In the genomic region with DNA sequence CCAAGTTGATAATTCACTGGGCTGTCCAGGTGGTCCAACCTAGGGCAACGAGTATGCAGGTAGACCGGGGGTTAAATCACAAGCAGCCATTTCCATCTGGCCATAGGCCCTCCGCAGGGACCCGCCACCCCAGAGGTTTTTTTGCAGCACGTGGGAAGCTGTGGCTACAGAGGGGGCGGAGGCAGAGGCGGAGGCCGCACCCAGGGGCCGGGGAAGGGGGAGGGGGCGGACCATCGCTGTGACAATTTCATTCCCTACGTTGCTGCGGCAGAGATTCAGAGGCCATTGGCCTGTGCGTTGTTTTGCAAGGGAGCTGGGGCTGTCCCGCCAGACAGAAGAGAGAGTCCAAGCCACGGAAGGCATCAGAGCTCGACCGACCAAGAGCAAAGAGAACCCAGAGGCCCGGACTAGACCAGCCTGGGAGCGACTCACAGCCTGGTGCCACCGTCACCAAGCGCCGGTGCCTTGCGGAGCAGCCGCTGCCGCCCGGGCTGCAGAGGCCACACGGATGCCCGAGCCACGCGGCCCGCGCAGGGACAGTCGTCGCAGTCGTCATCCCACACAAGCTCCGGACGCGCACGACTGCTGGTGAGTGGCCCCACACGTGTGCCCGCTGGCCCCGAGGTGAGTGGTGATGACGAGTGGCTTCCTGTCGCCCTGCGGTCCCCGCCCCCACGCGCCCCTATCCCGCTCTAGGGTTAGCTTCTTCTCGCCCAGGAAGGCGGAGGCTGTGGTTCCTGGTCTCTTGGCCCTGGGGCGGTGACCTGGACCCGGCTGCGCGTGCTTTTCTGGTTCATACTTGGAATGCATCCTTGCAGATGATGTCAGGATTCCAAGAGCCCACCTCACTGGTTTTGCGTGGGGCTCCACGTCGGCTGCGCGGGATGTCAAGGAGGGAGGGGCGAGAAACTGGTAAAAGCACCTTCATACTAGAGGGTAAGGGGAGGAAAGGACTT, we compare ENCODE assay signal across 7 mouse cellular contexts. TPM values are rescaled to one million over a fixed set of nuclear protein-coding genes. Genes with fewer than 3 reads are reported as not detected.
A peak's percentile ranks its signal among the peaks of the same experiment; 100 is the strongest.
DNase-seq lines count a peak whose midpoint lies in the region; ATAC-seq lines count a peak whose summit lies in the region.

Gene Stambpl1 (plus strand): TSS at position 222 of the 956 bp plus-strand sequence.

- no peaks in the 10 kb centered on the region for H3K9me3 ChIP-seq in embryonic facial prominence, embryonic 12.5 days
- H3K9me3 ChIP-seq in limb, embryonic 12.5 days, result no peaks in the 10 kb centered on the region
- H3K9me3 ChIP-seq in midbrain, embryonic 13.5 days, result no peaks in the 10 kb centered on the region

- peak within 1 kb of the TSS; percentile 57 for H3K4me3 ChIP-seq in embryonic facial prominence, embryonic 12.5 days
- H3K4me3 ChIP-seq in limb, embryonic 12.5 days (replicated peaks), result peak within 1 kb of the TSS; percentile 75
- peak within 1 kb of the TSS; percentile 64 for H3K4me3 ChIP-seq in midbrain, embryonic 13.5 days (replicated peaks)

- H3K27me3 ChIP-seq in embryonic facial prominence, embryonic 12.5 days, result 0 out of 2 replicates have a peak, but pooled peaks cover 6% of the 10 kb centered on the region
- peaks cover 10% of the 10 kb centered on the region; the same call in 1 of the 2 replicates for H3K27me3 ChIP-seq in limb, embryonic 12.5 days
- H3K27me3 ChIP-seq in midbrain, embryonic 13.5 days, result peaks cover 48% of the 10 kb centered on the region

- peak within 1 kb of the TSS; percentile 55 for H3K9ac ChIP-seq in embryonic facial prominence, embryonic 12.5 days
- H3K9ac ChIP-seq in limb, embryonic 12.5 days (replicated peaks), result peak within 1 kb of the TSS; percentile 69
- peak within 1 kb of the TSS; percentile 71 for H3K9ac ChIP-seq in midbrain, embryonic 13.5 days (replicated peaks)

- under 1% methylated on average over 61 of the region's 62 CpGs for WGBS in embryonic facial prominence, embryonic 12.5 days
- WGBS in limb, embryonic 12.5 days, result under 1% methylated on average over 62 of the region's 62 CpGs
- under 1% methylated on average over 62 of the region's 62 CpGs for WGBS in midbrain, embryonic 13.5 days

- DNase-seq in adrenal gland, postnatal 36 days, result peak; percentile 73 to 85
- peak; percentile 54 for DNase-seq in heart, adult 8-10 months (ENCODE audit: low spot score)
- DNase-seq in kidney, adult 8-10 months, result peak; percentile 54 to 58
- peak; percentile 81 to 85 for DNase-seq in spleen, adult 18-20 months

- ATAC-seq in embryonic facial prominence, embryonic 12.5 days (ENCODE audit: insufficient number of reproducible peaks, insufficient read depth, low FRiP score, low TSS enrichment), result peak; percentile 79
- ATAC-seq in limb, embryonic 12.5 days (ENCODE audit: insufficient number of reproducible peaks, insufficient read depth, low FRiP score, low TSS enrichment, low read depth), result peak; percentile 69
- ATAC-seq in midbrain, embryonic 13.5 days, result peak; percentile 91

- no peak within 1 kb of the TSS; the same call in 1 of the 2 replicates for H3K27ac ChIP-seq in embryonic facial prominence, embryonic 12.5 days
- peak within 1 kb of the TSS; percentile 59; the same call in 1 of the 2 replicates for H3K27ac ChIP-seq in limb, embryonic 12.5 days
- H3K27ac ChIP-seq in midbrain, embryonic 13.5 days, result peak within 1 kb of the TSS; percentile 54

- no peaks in the 10 kb centered on the region for H3K36me3 ChIP-seq in embryonic facial prominence, embryonic 12.5 days
- no peaks in the 10 kb centered on the region for H3K36me3 ChIP-seq in limb, embryonic 12.5 days
- no peaks in the 10 kb centered on the region for H3K36me3 ChIP-seq in midbrain, embryonic 13.5 days

- 0 out of 2 replicates have a peak, but pooled peaks cover 7% of the 10 kb centered on the region for H3K4me1 ChIP-seq in embryonic facial prominence, embryonic 12.5 days
- peaks cover 24% of the 10 kb centered on the region for H3K4me1 ChIP-seq in limb, embryonic 12.5 days (replicated peaks)
- peaks cover 18% of the 10 kb centered on the region for H3K4me1 ChIP-seq in midbrain, embryonic 13.5 days (replicated peaks)

- peak within 1 kb of the TSS; percentile 82 for H3K4me2 ChIP-seq in embryonic facial prominence, embryonic 12.5 days (replicated peaks)
- H3K4me2 ChIP-seq in limb, embryonic 12.5 days, result peak within 1 kb of the TSS; percentile 93
- peak within 1 kb of the TSS; percentile 92 for H3K4me2 ChIP-seq in midbrain, embryonic 13.5 days (replicated peaks)

RNA-seq across cellular contexts. Expression of gene Stambpl1, which starts in this region (rescaled TPM):
- 1 to 10 TPM; 4.3 to 5.6 TPM for total RNA-seq in adrenal gland, postnatal 36 days (2021)
- 8.0 and 8.5 TPM in 2 replicates for polyA plus RNA-seq in embryonic facial prominence, embryonic 12.5 days (2016; fragmentation: Nextera tagmentation; extraction: Ambion mirVana)
- total RNA-seq in heart, adult 8-10 months (2022), result 1 to 10 TPM; 2.2 to 4.1 (median 3.0) TPM
- 10.8 and 11.3 TPM in 2 replicates for polyA plus RNA-seq in limb, embryonic 12.5 days (2016; fragmentation: Nextera tagmentation; extraction: Ambion mirVana)
- polyA plus RNA-seq in midbrain, embryonic 13.5 days (2015; fragmentation: Nextera tagmentation; extraction: Ambion mirVana), result 5.1 and 5.9 TPM in 2 replicates
